Mouse (Mus musculus): ENCODE data around the gene Ltbp4. TPM values are rescaled to one million over a fixed set of nuclear protein-coding genes. Genes with fewer than 3 reads are reported as not detected.

Gene Ltbp4
- polyA plus RNA-seq, 1 experiment, result 0.03 TPM

DNA sequence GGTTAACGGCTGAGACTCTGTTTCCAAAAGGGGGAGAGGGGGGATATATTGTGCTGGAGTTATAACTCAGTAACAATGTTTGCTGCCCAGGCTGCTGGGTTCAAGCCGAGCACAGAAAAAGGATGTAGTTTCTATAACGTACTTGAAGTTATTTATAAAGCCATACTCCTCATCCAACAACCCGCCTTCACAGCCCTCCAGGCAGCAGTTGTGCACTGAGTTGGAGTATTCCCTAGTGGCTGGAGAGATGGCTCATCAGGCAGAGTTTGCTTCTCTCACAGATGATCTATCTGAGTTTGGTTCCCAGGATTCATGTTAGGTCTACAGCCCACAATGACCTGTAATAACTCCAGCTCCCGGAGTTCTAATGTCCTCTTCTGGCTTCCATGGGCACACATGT lies 36.7 kb downstream of the Ltbp4 start:
- Histone ChIP-seq H3K9me3 (ENCODE audit: control insufficient read depth, low read length) (no peaks in the 10 kb centered on the region), H3K36me3 (ENCODE audit: control insufficient read depth) (no peaks in the 10 kb centered on the region), H3K4me1 (ENCODE audit: control insufficient read depth) (no peaks in the 10 kb centered on the region), H3K4me3 (replicated peaks) (no peak overlapping the region), H3K27me3 (ENCODE audit: control insufficient read depth) (peaks cover 3% of the 10 kb centered on the region)
- no peak for TF ChIP-seq GATA1 (IDR thresholded peaks at IDR 0.05; ENCODE audit: low read length)
- TF ChIP-seq TAL1 (IDR thresholded peaks at IDR 0.05; ENCODE audit: low read length), result no peak

DNA sequence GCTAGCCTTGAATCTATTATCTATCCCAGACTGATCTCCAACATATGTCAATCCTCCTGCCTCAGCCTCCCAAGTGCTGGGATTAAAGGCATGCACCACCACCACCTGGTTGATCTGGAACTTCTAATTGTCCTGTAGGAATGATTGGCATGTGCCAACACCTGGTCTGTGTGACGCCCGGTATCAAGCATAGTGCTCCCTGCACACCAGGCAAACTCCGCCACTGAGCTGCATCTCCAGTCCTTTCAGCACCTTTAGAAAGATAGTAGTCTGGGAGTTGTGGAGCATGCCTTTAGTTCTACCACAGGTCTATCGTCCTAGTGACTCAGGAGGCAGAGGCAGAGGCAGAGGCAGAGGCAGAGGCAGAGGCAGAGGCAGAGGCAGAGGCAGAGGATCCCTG lies 37.1 kb downstream of the Ltbp4 start:
- H3K4me1 ChIP-seq (ENCODE audit: control insufficient read depth), result no peaks in the 10 kb centered on the region
- H3K27me3 ChIP-seq (ENCODE audit: control insufficient read depth), result peaks cover 3% of the 10 kb centered on the region
- TF ChIP-seq TAL1 (IDR thresholded peaks at IDR 0.05; ENCODE audit: low read length), result no peak
- no peak for TF ChIP-seq GATA1 (IDR thresholded peaks at IDR 0.05; ENCODE audit: low read length)
- H3K9me3 ChIP-seq (ENCODE audit: control insufficient read depth, low read length), result no peaks in the 10 kb centered on the region
- H3K36me3 ChIP-seq (ENCODE audit: control insufficient read depth), result no peaks in the 10 kb centered on the region
- H3K4me3 ChIP-seq (replicated peaks), result no peak overlapping the region

DNA sequence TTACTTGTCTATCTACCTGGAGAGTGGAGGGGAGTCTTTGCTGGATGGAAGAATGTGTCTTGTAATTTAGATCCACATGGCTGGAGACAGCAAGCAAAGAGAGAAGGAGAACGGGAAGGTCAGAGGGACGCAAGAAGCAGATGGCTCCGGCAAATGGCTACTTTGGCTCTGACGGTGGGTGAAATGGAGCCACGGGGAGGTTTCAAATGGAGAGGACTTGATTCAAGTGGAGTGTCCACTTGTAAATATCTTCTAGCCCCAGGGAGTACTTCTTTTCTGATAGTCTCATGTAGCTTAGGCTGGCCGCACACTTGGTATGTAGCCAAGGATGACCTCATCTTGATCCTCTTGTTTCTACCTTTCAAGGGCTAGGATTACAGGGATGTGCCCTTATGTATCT lies 38.7 kb downstream of the Ltbp4 start:
- Histone ChIP-seq H3K27me3 (ENCODE audit: control insufficient read depth) (no peaks in the 10 kb centered on the region), H3K36me3 (ENCODE audit: control insufficient read depth) (no peaks in the 10 kb centered on the region), H3K9me3 (ENCODE audit: control insufficient read depth, low read length) (no peaks in the 10 kb centered on the region), H3K4me3 (replicated peaks) (no peak overlapping the region), H3K4me1 (ENCODE audit: control insufficient read depth) (no peaks in the 10 kb centered on the region)
- TF ChIP-seq GATA1 (IDR thresholded peaks at IDR 0.05; ENCODE audit: low read length) (no peak), TAL1 (IDR thresholded peaks at IDR 0.05; ENCODE audit: low read length) (no peak)

DNA sequence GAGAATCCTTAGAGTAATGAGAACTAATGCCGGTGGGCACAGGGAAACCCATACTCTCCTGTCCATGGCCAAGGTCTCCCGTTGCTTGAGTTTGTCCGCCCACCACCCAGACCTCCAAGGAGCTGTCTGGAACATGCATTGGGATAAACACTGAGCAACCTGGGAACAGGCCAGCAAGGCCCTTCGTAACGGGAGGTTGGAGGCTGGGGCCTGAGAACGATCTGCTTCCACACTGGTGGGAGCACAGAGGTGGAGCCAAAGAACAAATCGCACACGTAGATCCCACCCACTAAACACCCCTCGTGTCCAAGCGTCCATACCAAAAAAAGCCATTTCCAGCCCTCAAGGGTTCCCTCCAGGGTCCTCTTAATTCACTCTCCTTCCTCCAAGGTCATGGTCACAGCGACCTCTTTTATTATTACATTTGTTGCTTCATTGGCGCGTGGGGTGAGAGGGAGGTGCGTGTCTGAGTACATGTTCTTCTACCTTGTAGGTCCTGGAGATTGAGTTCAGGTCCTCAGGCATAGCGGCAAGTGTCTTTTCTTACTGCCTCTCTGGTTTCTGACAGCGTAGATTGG lies 39.4 kb downstream of the Ltbp4 start:
- no peaks in the 10 kb centered on the region for H3K36me3 ChIP-seq (ENCODE audit: control insufficient read depth)
- no peaks in the 10 kb centered on the region for H3K27me3 ChIP-seq (ENCODE audit: control insufficient read depth)
- no peaks in the 10 kb centered on the region for H3K9me3 ChIP-seq (ENCODE audit: control insufficient read depth, low read length)
- TF ChIP-seq TAL1 (IDR thresholded peaks at IDR 0.05; ENCODE audit: low read length) (no peak), GATA1 (IDR thresholded peaks at IDR 0.05; ENCODE audit: low read length) (no peak)
- no peak overlapping the region for H3K4me3 ChIP-seq (replicated peaks)
- H3K4me1 ChIP-seq (ENCODE audit: control insufficient read depth), result no peaks in the 10 kb centered on the region

DNA sequence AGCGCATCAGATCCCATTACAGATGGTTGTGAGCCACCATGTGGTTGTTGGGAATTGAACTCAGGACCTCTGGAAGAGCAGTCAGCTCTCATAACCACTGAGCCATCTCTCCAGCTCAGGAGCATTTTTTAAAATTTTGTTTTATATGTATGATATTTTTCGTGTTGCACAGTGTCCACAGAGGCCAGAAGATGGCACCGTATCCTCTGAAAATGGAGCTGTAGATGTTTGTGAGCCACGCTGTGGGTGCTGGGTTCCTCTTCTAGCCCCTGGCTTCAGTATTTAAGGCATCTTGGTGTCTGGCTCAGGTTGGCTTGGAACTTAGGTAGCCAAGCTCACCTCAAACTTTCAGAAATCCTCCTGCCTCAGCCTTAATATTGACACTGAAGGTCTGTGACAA lies 41.0 kb downstream of the Ltbp4 start:
- Histone ChIP-seq H3K36me3 (ENCODE audit: control insufficient read depth) (no peaks in the 10 kb centered on the region), H3K27me3 (ENCODE audit: control insufficient read depth) (no peaks in the 10 kb centered on the region), H3K4me3 (replicated peaks) (no peak overlapping the region), H3K9me3 (ENCODE audit: control insufficient read depth, low read length) (no peaks in the 10 kb centered on the region), H3K4me1 (ENCODE audit: control insufficient read depth) (no peaks in the 10 kb centered on the region)
- TF ChIP-seq TAL1 (IDR thresholded peaks at IDR 0.05; ENCODE audit: low read length) (no peak), GATA1 (IDR thresholded peaks at IDR 0.05; ENCODE audit: low read length) (no peak)

DNA sequence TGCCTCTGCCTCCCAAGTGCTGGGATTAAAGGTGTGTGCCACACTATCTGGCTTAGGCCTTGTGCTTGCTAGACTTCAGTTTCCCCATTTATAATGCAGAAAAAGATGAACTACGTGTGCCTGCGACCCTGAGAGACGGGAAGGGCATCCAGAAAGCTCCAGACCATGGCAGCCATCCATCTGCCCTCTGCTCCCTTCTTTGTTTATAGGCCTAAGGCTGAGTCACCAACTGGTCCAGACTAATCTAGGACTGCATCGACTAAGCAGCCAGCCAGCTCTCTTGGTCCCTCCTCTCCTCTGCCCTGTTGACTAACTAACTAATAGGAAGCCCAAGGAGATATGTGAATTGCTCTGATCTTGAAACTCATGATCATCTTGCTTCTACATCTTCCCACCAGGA lies 41.5 kb downstream of the Ltbp4 start:
- TF ChIP-seq GATA1 (IDR thresholded peaks at IDR 0.05; ENCODE audit: low read length), result no peak
- no peak for TF ChIP-seq TAL1 (IDR thresholded peaks at IDR 0.05; ENCODE audit: low read length)

DNA sequence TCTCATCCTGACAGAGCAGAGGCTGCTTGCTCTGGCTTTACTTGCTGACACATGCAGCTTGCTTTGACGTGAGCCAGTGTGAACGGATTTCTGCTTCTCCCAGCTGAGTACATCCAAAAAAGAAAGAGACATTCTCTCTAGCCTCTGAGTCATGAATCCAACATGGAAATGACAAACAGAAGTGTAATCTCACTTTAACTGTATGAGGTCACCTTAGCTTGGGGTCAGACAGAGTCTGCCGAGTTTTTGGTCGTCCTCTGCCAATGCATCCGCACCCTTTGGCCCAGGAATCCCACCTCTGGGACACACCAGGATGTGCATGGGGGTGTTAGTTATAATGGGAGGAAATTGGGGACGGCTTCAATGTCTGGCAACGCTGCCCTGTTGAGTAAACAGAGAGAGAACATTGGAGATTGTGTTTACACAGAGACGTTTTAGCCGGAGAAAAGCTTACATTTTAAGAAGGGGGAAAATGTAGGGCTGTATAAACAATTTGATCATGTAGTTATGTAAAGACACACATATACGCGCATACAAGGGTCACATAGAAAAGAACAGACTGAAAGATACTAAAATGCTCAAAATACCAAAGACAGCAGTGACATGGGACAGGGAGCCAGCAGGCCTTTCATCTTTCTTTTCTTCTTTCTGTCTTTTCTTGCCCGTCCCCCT lies 45.6 kb downstream of the Ltbp4 start:
- Histone ChIP-seq H3K4me3 (replicated peaks) (no peak overlapping the region), H3K4me1 (ENCODE audit: control insufficient read depth) (no peaks in the 10 kb centered on the region), H3K27me3 (ENCODE audit: control insufficient read depth) (no peaks in the 10 kb centered on the region; the same call in 1 of the 2 replicates), H3K36me3 (ENCODE audit: control insufficient read depth) (no peaks in the 10 kb centered on the region), H3K9me3 (ENCODE audit: control insufficient read depth, low read length) (no peaks in the 10 kb centered on the region)
- no peak for TF ChIP-seq GATA1 (IDR thresholded peaks at IDR 0.05; ENCODE audit: low read length)

More for the DNA sequence above, 41.5 kb downstream of the Ltbp4 start:
- H3K27me3 ChIP-seq (ENCODE audit: control insufficient read depth), result no peaks in the 10 kb centered on the region; the same call in 1 of the 2 replicates
- no peaks in the 10 kb centered on the region for H3K9me3 ChIP-seq (ENCODE audit: control insufficient read depth, low read length)
- no peaks in the 10 kb centered on the region for H3K36me3 ChIP-seq (ENCODE audit: control insufficient read depth)
- no peaks in the 10 kb centered on the region for H3K4me1 ChIP-seq (ENCODE audit: control insufficient read depth)
- no peak overlapping the region for H3K4me3 ChIP-seq (replicated peaks)

DNA sequence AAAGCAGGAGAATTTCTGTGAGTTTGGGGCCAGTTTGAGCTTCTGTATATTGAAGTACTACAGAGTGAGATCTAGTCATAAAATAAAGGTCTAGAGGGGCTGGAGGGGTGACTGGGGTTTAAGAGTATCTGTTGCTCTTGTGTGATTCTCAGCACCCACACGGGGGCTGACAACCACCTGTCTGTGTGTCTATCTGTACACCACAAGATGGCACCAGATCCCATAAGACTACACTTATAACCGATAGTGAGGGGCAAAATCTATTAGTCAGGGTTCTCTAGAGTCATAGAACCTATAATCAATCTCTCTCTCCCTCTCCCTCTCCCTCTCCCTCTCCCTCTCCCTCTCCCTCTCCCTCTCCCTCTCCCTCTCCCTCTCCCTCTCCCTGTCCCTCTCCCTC lies 46.9 kb downstream of the Ltbp4 start:
- H3K36me3 ChIP-seq (ENCODE audit: control insufficient read depth), result no peaks in the 10 kb centered on the region
- H3K9me3 ChIP-seq (ENCODE audit: control insufficient read depth, low read length), result no peaks in the 10 kb centered on the region
- peaks cover 3% of the 10 kb centered on the region for H3K27me3 ChIP-seq (ENCODE audit: control insufficient read depth)
- no peak overlapping the region for H3K4me3 ChIP-seq (replicated peaks)
- TF ChIP-seq TAL1 (IDR thresholded peaks at IDR 0.05; ENCODE audit: low read length) (no peak), GATA1 (IDR thresholded peaks at IDR 0.05; ENCODE audit: low read length) (no peak)
- no peaks in the 10 kb centered on the region for H3K4me1 ChIP-seq (ENCODE audit: control insufficient read depth)

DNA sequence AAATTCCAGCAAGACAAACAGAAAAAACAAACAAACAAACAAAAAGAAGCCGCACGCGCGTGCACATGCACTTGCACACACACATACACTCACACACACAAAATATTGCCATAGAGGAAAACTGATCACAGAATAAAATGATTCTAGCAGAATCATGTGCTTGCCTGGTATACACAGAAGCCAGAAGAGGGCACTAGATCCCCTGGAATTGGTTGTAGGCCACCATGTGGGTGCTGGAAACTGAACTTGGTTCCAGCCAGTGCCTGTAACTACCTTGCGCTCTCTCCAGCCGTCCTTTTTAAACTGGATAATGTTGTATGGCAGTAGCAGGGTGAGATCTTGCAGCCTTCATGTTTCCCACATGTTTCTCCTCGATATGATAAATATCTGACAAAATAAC lies 48.8 kb downstream of the Ltbp4 start:
- TF ChIP-seq TAL1 (IDR thresholded peaks at IDR 0.05; ENCODE audit: low read length), result no peak
- no peak for TF ChIP-seq GATA1 (IDR thresholded peaks at IDR 0.05; ENCODE audit: low read length)
- H3K4me1 ChIP-seq (ENCODE audit: control insufficient read depth), result peaks cover 6% of the 10 kb centered on the region
- no peaks in the 10 kb centered on the region for H3K36me3 ChIP-seq (ENCODE audit: control insufficient read depth)
- H3K9me3 ChIP-seq (ENCODE audit: control insufficient read depth, low read length), result no peaks in the 10 kb centered on the region
- H3K4me3 ChIP-seq (replicated peaks), result no peak overlapping the region
- H3K27me3 ChIP-seq (ENCODE audit: control insufficient read depth), result peaks cover 14% of the 10 kb centered on the region

DNA sequence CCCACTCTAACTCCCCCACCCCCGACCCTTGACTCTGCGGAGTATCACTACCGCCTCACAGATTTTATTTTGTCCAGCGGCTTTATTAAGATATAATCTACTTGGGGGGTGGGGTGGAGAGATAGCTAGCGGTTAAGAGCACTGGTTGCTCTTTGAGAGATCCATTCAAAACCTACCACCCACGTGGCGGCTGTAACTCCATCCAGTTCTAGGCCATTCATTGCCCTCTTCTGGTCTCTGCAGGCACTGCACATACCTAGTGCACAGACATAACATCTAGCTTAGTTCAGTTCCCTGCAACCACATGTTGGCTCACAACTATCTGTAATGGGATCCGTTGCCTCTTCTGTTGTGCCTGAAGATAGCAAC lies 51.8 kb downstream of the Ltbp4 start:
- Histone ChIP-seq H3K36me3 (ENCODE audit: control insufficient read depth) (no peaks in the 10 kb centered on the region), H3K4me3 (replicated peaks) (no peak overlapping the region), H3K4me1 (ENCODE audit: control insufficient read depth) (peaks cover 6% of the 10 kb centered on the region), H3K9me3 (ENCODE audit: control insufficient read depth, low read length) (no peaks in the 10 kb centered on the region), H3K27me3 (ENCODE audit: control insufficient read depth) (peaks cover 14% of the 10 kb centered on the region)
- TF ChIP-seq TAL1 (IDR thresholded peaks at IDR 0.05; ENCODE audit: low read length) (no peak), GATA1 (IDR thresholded peaks at IDR 0.05; ENCODE audit: low read length) (no peak)

Data from erythroblast, embryonic 14.5 days (primary cell).